Mouse (Mus musculus) embryonic fibroblast, embryonic 13.5 days (primary cell): ENCODE measurements around the gene Tmem97. TPM values are rescaled to one million over a fixed set of nuclear protein-coding genes. Genes with fewer than 3 reads are reported as not detected.
A peak's percentile ranks its signal among the peaks of the same experiment; 100 is the strongest.
"Not testable (repeated sequence)": the region's sequence is repeated elsewhere in the genome, so short reads cannot be mapped to it uniquely, and the experiment has no call there.

Experiments
- H3K27ac ChIP-seq: 2 replicates; pipeline ENCODE4 v1.5.1; 2012; ENCODE audit warnings: low read length, control low read depth, inconsistent platforms; ENCODE audit not compliant: insufficient read depth
- H3K4me1 ChIP-seq: 2 replicates; pipeline ENCODE4 v1.6.1; 2011; ENCODE audit warnings: low read length; ENCODE audit not compliant: control insufficient read depth, insufficient read depth
- H3K4me3 ChIP-seq: 2 replicates; pipeline ENCODE4 v1.5.1; 2011; ENCODE audit warnings: mild to moderate bottlenecking, control low read depth, low read length; ENCODE audit not compliant: insufficient read depth
- CTCF ChIP-seq: IDR thresholded peaks from 2 replicates; pipeline ENCODE4 v1.5.1; 2011; ENCODE audit warnings: mild to moderate bottlenecking, control low read depth, low read length, moderate library complexity, borderline replicate concordance; ENCODE audit not compliant: insufficient read depth
- POLR2A ChIP-seq: IDR thresholded peaks from 2 replicates; pipeline ENCODE4 v1.6.1; 2011; ENCODE audit warnings: low read depth, mild to moderate bottlenecking, control low read depth, low read length, moderate library complexity
- polyA plus RNA-seq: library from polyadenylated mRNA; stranded (reverse); fragments of >200 nt; gene quantifications from 2 replicates; pipeline ENCODE4 v1.2.4, GENCODE M21; 2011; ENCODE audit warnings: low read depth; ENCODE audit not compliant: missing spikeins, insufficient read length

The Tmem97 gene
- 63.5 and 69.6 TPM in 2 replicates for polyA plus RNA-seq

- peak; percentile 74 for TF ChIP-seq POLR2A
- no peak for TF ChIP-seq CTCF
- peak within 1 kb of the TSS; percentile 32 for H3K27ac ChIP-seq
- peak within 1 kb of the TSS; percentile 81 for H3K4me3 ChIP-seq
- peaks cover 8% of the 10 kb centered on the region; the same call in 1 of the 2 replicates for H3K4me1 ChIP-seq
These were observed at the start of gene Tmem97 for GRCm38 (mm10) chr11:78550168-78551058. TSS of gene Tmem97 (minus strand) at chr11:78550777.

- H3K4me3 ChIP-seq: no peak overlapping the region
- no peaks in the 10 kb centered on the region for H3K4me1 ChIP-seq
- no peak overlapping the region for H3K27ac ChIP-seq
- TF ChIP-seq CTCF: no peak
These were observed 49.5 kb upstream of the Tmem97 start for GRCm38 (mm10) chr11:78600051-78600450.

- Histone ChIP-seq H3K27ac (no peak overlapping the region), H3K4me1 (no peaks in the 10 kb centered on the region; the same call in 1 of the 2 replicates), H3K4me3 (no peak overlapping the region)
- TF ChIP-seq POLR2A: no peak
These were observed 48.3 kb upstream of the Tmem97 start for GRCm38 (mm10) chr11:78598763-78599415.

GRCm38 (mm10) chr11:78596750-78597149 lies 46.2 kb upstream of the Tmem97 start:
- H3K4me1 ChIP-seq: no peaks in the 10 kb centered on the region; the same call in 1 of the 2 replicates
- TF ChIP-seq POLR2A (no peak), CTCF (no peak)
- no peak overlapping the region for H3K4me3 ChIP-seq
- no peak overlapping the region for H3K27ac ChIP-seq

- Histone ChIP-seq H3K4me1 (no peaks in the 10 kb centered on the region; the same call in 1 of the 2 replicates), H3K4me3 (no peak overlapping the region), H3K27ac (no peak overlapping the region)
- TF ChIP-seq CTCF: no peak
These were observed 45.2 kb upstream of the Tmem97 start for GRCm38 (mm10) chr11:78595773-78596172.

- Histone ChIP-seq H3K27ac (no peak overlapping the region), H3K4me1 (no peaks in the 10 kb centered on the region; the same call in 1 of the 2 replicates), H3K4me3 (no peak overlapping the region)
- no peak for TF ChIP-seq POLR2A
These were observed 43.8 kb upstream of the Tmem97 start for GRCm38 (mm10) chr11:78594271-78594964.

DNA sequence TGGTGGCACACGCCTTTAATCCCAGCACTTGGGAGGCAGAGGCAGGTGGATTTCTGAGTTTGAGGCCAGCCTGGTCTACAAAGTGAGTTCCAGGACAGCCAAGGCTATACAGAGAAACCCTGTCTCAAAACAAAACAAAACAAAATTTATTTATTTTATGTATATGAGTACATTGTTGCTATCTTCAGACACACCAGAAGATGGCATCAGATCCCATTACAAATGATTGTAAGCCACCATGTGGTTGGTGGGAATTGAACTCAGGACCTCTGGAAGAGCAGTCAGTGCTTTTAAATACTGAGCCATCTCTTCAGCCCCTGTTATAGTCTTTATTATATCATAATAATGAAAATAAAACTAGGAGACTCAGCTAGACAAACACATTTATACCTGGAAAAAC lies 37.1 kb upstream of the Tmem97 start:
- H3K4me3 ChIP-seq, H3K27ac ChIP-seq, H3K4me1 ChIP-seq: not testable (repeated sequence)

DNA sequence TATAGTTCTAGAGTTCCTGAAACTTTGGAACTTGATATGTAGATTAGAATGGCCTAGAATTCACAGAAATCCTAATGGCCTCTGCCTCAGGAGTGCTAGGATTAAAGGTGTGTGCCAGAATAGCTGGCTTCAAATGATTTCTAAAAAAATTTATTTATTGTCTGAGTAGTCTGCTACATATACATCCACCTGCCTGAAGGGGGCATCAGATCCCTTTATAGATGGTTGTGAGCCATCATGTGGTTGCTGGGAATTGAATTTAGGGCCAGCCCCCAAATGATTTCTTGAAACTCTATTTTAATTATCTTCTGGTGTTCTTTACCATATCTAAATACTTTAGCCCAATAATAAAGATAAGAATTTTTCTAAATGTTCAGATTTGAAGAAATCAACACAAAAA lies 35.5 kb upstream of the Tmem97 start:
- Histone ChIP-seq H3K27ac (no peak overlapping the region), H3K4me1 (no peaks in the 10 kb centered on the region), H3K4me3 (no peak overlapping the region)
- no peak for TF ChIP-seq POLR2A
- TF ChIP-seq CTCF: no peak

- no peak overlapping the region for H3K27ac ChIP-seq
- no peak overlapping the region for H3K4me3 ChIP-seq
- TF ChIP-seq POLR2A: no peak
- no peak for TF ChIP-seq CTCF
- H3K4me1 ChIP-seq: no peaks in the 10 kb centered on the region
These were observed 32.3 kb upstream of the Tmem97 start for GRCm38 (mm10) chr11:78582848-78583247.

GRCm38 (mm10) chr11:78574975-78575374 lies 24.4 kb upstream of the Tmem97 start:
- peaks cover 13% of the 10 kb centered on the region for H3K4me1 ChIP-seq
- TF ChIP-seq POLR2A (no peak), CTCF (no peak)

More at GRCm38 (mm10) chr11:78574975-78575374, 24.4 kb upstream of the Tmem97 start:
- H3K4me3 ChIP-seq: no peak overlapping the region
- H3K27ac ChIP-seq: no peak overlapping the region
